In genomic region chr19:6495714-6496113, GRCm38 (mm10) we compare ENCODE assay signal across 23 mouse cellular contexts. TPM values are rescaled to one million over a fixed set of nuclear protein-coding genes. Genes with fewer than 3 reads are reported as not detected.
DNase-seq lines count a peak whose midpoint lies in the region; ATAC-seq lines count a peak whose summit lies in the region.
"Had no signal": no experiment of that assay in that cellular context is flagged by ENCODE, and none has a peak within 500 bp of the region (broad histone marks: within the 10 kb centered on the region; RNA-seq: fewer than 3 reads in every experiment).

No protein-coding gene starts in this region.

- 0 out of 2 replicates have a peak overlapping the region, but pooled peaks have one; percentile 23 for H3K9ac ChIP-seq in hindbrain, embryonic 11.5 days (ENCODE audit: low read depth, low read length)
- no peak overlapping the region; the same call in 1 of the 2 replicates for H3K9ac ChIP-seq in midbrain, embryonic 12.5 days (replicated peaks)
- peak overlapping the region; percentile 100 for H3K9ac ChIP-seq in neural tube, embryonic 13.5 days

- H3K27ac ChIP-seq in hindbrain, embryonic 11.5 days (ENCODE audit: low read depth, low read length), result peak overlapping the region; percentile 47; the same call in 1 of the 2 replicates
- peak overlapping the region; percentile 27; the same call in 1 of the 2 replicates for H3K27ac ChIP-seq in midbrain, embryonic 12.5 days (replicated peaks)
- peak overlapping the region; percentile 97 for H3K27ac ChIP-seq in neural tube, embryonic 13.5 days (replicated peaks)

- no peaks in the 10 kb centered on the region for H3K9me3 ChIP-seq in hindbrain, embryonic 11.5 days (ENCODE audit: control insufficient read depth, low read length)
- H3K9me3 ChIP-seq in midbrain, embryonic 12.5 days, result no peaks in the 10 kb centered on the region
- H3K9me3 ChIP-seq in neural tube, embryonic 13.5 days, result no peaks in the 10 kb centered on the region

- H3K27me3 ChIP-seq in hindbrain, embryonic 11.5 days (ENCODE audit: control insufficient read depth, insufficient read depth, low read length), result peaks cover 20% of the 10 kb centered on the region
- peaks cover 67% of the 10 kb centered on the region for H3K27me3 ChIP-seq in midbrain, embryonic 12.5 days
- H3K27me3 ChIP-seq in neural tube, embryonic 13.5 days, result peaks cover 4% of the 10 kb centered on the region; the same call in 1 of the 2 replicates

- no peak for ATAC-seq in hindbrain, embryonic 11.5 days (ENCODE audit: low FRiP score)
- ATAC-seq in midbrain, embryonic 12.5 days (ENCODE audit: low FRiP score, low read depth), result no peak
- no peak for ATAC-seq in neural tube, embryonic 13.5 days (ENCODE audit: low read depth)
- ATAC-seq: CD4-positive, CD25-positive, alpha-beta regulatory T cell, adult 4 months; lung, postnatal 0 days; Patski had no signal

- no peak overlapping the region for H3K4me3 ChIP-seq in hindbrain, embryonic 11.5 days (ENCODE audit: low read depth, low read length)
- H3K4me3 ChIP-seq in midbrain, embryonic 12.5 days, result no peak overlapping the region
- H3K4me3 ChIP-seq in neural tube, embryonic 13.5 days, result no peak overlapping the region

- H3K36me3 ChIP-seq in hindbrain, embryonic 11.5 days (ENCODE audit: control insufficient read depth, insufficient read depth, low read length), result no peaks in the 10 kb centered on the region
- H3K36me3 ChIP-seq in midbrain, embryonic 12.5 days, result no peaks in the 10 kb centered on the region
- no peaks in the 10 kb centered on the region for H3K36me3 ChIP-seq in neural tube, embryonic 13.5 days

- WGBS in hindbrain, embryonic 11.5 days, result 37% methylated on average over 8 of the region's 8 CpGs
- WGBS in midbrain, embryonic 12.5 days, result 37% methylated on average over 8 of the region's 8 CpGs
- WGBS in neural tube, embryonic 13.5 days, result 25% methylated on average over 8 of the region's 8 CpGs

- H3K4me1 ChIP-seq in hindbrain, embryonic 11.5 days (replicated peaks; ENCODE audit: control insufficient read depth, insufficient read depth, low read length), result peaks cover 4% of the 10 kb centered on the region; the same call in 1 of the 2 replicates
- H3K4me1 ChIP-seq in midbrain, embryonic 12.5 days, result peaks cover 64% of the 10 kb centered on the region
- H3K4me1 ChIP-seq in neural tube, embryonic 13.5 days (replicated peaks), result peaks cover 61% of the 10 kb centered on the region

- peak; percentile 65 for DNase-seq in cerebellum, adult 9-11 months
- DNase-seq in cerebellum, adult 8-10 months, result no peak
- DNase-seq in hindbrain, embryonic 11.5 days (ENCODE audit: low spot score), result no peak
- no peak for DNase-seq in thymus, postnatal 14 days
- DNase-seq in gastrocnemius, adult 8-10 months (ENCODE audit: low spot score in 2 of 2), result no peak
- no peak for DNase-seq in yolk sac, embryonic 10.5 days (ENCODE audit: low spot score)
- DNase-seq: adrenal gland, adult 8-10 months; cerebellum, postnatal 25 days; embryo, embryonic 11 days; gastrocnemius, postnatal 14 days; kidney, adult 11 months; liver; right cerebral cortex, adult 18-20 months had no signal

- no peak overlapping the region for H3K4me2 ChIP-seq in hindbrain, embryonic 11.5 days (replicated peaks; ENCODE audit: low read depth, low read length)
- H3K4me2 ChIP-seq in midbrain, embryonic 12.5 days (replicated peaks), result no peak overlapping the region
- peak overlapping the region; percentile 90 for H3K4me2 ChIP-seq in neural tube, embryonic 13.5 days

RNA-seq across cellular contexts. Expression of gene Slc22a12, which starts 47.1 kb away (rescaled TPM):
- not detected in 2 replicates for polyA plus RNA-seq in hindbrain, embryonic 11.5 days (2014; fragmentation: Nextera tagmentation; extraction: Ambion mirVana)
- not detected in 2 replicates for polyA plus RNA-seq in midbrain, embryonic 12.5 days (2016; fragmentation: Nextera tagmentation; extraction: Ambion mirVana)
- not detected in 2 replicates for polyA plus RNA-seq in neural tube, embryonic 13.5 days (2015; fragmentation: Nextera tagmentation; extraction: Ambion mirVana)
- total RNA-seq in gastrocnemius, adult 8-10 months (2022), result not detected
- total RNA-seq: ES-E14; gastrocnemius, postnatal 14 days; megakaryocyte progenitor cell, adult 5-6 weeks had no signal
- polyA plus RNA-seq: CD4-positive, CD25-positive, alpha-beta regulatory T cell, adult 4 months; embryonic facial prominence, embryonic 14.5 days; heart, postnatal 0 days; liver, embryonic 16.5 days; Patski had no signal

Comparison
In these comparisons a context has a peak if more than half of its experiments do, and no peak if none do; other contexts are left out.
1. H3K27ac ChIP-seq: peak in every context shown above with its lines; median percentile 97 in neural tube, embryonic 13.5 days; 47 in hindbrain, embryonic 11.5 days; 27 in midbrain, embryonic 12.5 days.